9 mouse cellular contexts compared by ENCODE assay signal in genomic region chr15:82274593-82274926, GRCm38 (mm10). TPM values are rescaled to one million over a fixed set of nuclear protein-coding genes. Genes with fewer than 3 reads are reported as not detected.
DNase-seq lines count a peak whose midpoint lies in the region; ATAC-seq and TF ChIP-seq lines count a peak whose summit lies in the region.
"Had no signal": no experiment of that assay in that cellular context is flagged by ENCODE, and none has a peak within 500 bp of the region (broad histone marks: within the 10 kb centered on the region; RNA-seq: fewer than 3 reads in every experiment).

Gene Sept3, plus strand, starts transcription at chr15:82274893.

- H3K9me3 ChIP-seq in heart, postnatal 0 days (replicated peaks; ENCODE audit: control insufficient read depth, low read length): no peaks in the 10 kb centered on the region
- H3K9me3 ChIP-seq in embryonic facial prominence, embryonic 10.5 days: no peaks in the 10 kb centered on the region
- no peaks in the 10 kb centered on the region for H3K9me3 ChIP-seq in intestine, embryonic 15.5 days
- H3K9me3 ChIP-seq in midbrain, embryonic 12.5 days: no peaks in the 10 kb centered on the region

- peaks cover 10% of the 10 kb centered on the region for H3K4me1 ChIP-seq in heart, postnatal 0 days (ENCODE audit: control insufficient read depth, insufficient read depth)
- peaks cover 33% of the 10 kb centered on the region for H3K4me1 ChIP-seq in embryonic facial prominence, embryonic 10.5 days
- H3K4me1 ChIP-seq in intestine, embryonic 15.5 days (replicated peaks): peaks cover 10% of the 10 kb centered on the region; the same call in 1 of the 2 replicates
- peaks cover 45% of the 10 kb centered on the region for H3K4me1 ChIP-seq in midbrain, embryonic 12.5 days

- peaks cover 46% of the 10 kb centered on the region for H3K27me3 ChIP-seq in heart, postnatal 0 days (ENCODE audit: control insufficient read depth, insufficient read depth, low read length)
- H3K27me3 ChIP-seq in embryonic facial prominence, embryonic 10.5 days (replicated peaks; ENCODE audit: low read depth, poor library complexity, severe bottlenecking): peaks cover 52% of the 10 kb centered on the region
- peaks cover 55% of the 10 kb centered on the region for H3K27me3 ChIP-seq in intestine, embryonic 15.5 days (replicated peaks)
- H3K27me3 ChIP-seq in midbrain, embryonic 12.5 days: peaks cover 33% of the 10 kb centered on the region

- 22% methylated on average over 6 of the region's 6 CpGs for WGBS in heart, postnatal 0 days
- WGBS in embryonic facial prominence, embryonic 10.5 days: 31% methylated on average over 6 of the region's 6 CpGs
- WGBS in intestine, embryonic 15.5 days: 30% methylated on average over 6 of the region's 6 CpGs
- 29% methylated on average over 6 of the region's 6 CpGs for WGBS in midbrain, embryonic 12.5 days

- TF ChIP-seq EP300 in heart, postnatal 0 days (IDR thresholded peaks at IDR 0.05; ENCODE audit: low read depth): no peak

- ATAC-seq in heart, postnatal 0 days (ENCODE audit: insufficient read depth, low read depth): no peak
- no peak for ATAC-seq in intestine, embryonic 15.5 days
- ATAC-seq in midbrain, embryonic 12.5 days (ENCODE audit: low FRiP score, low read depth): no peak

- H3K27ac ChIP-seq in heart, postnatal 0 days (ENCODE audit: low read depth): no peak within 1 kb of the TSS
- peak within 1 kb of the TSS; percentile 89 for H3K27ac ChIP-seq in embryonic facial prominence, embryonic 10.5 days (replicated peaks)
- H3K27ac ChIP-seq in intestine, embryonic 15.5 days: 0 out of 2 replicates have a peak within 1 kb of the TSS, but pooled peaks have one; percentile 3
- H3K27ac ChIP-seq in midbrain, embryonic 12.5 days (replicated peaks): peak within 1 kb of the TSS; percentile 97

- H3K9ac ChIP-seq in heart, postnatal 0 days (replicated peaks; ENCODE audit: low read depth, low read length): no peak within 1 kb of the TSS; the same call in 1 of the 2 replicates
- peak within 1 kb of the TSS; percentile 43 for H3K9ac ChIP-seq in intestine, embryonic 15.5 days
- peak within 1 kb of the TSS; percentile 88 for H3K9ac ChIP-seq in midbrain, embryonic 12.5 days (replicated peaks)

- no peak for TF ChIP-seq CTCF in heart, postnatal 0 days (IDR thresholded peaks at IDR 0.05; ENCODE audit: low read depth)

- H3K36me3 ChIP-seq in heart, postnatal 0 days (replicated peaks; ENCODE audit: control insufficient read depth, insufficient read depth, low read length): no peaks in the 10 kb centered on the region
- peaks cover 26% of the 10 kb centered on the region for H3K36me3 ChIP-seq in embryonic facial prominence, embryonic 10.5 days (replicated peaks)
- H3K36me3 ChIP-seq in intestine, embryonic 15.5 days: no peaks in the 10 kb centered on the region
- peaks cover 11% of the 10 kb centered on the region for H3K36me3 ChIP-seq in midbrain, embryonic 12.5 days

- H3K4me3 ChIP-seq in heart, postnatal 0 days (ENCODE audit: low read depth, low read length): peak within 1 kb of the TSS; percentile 47
- peak within 1 kb of the TSS; percentile 83 for H3K4me3 ChIP-seq in embryonic facial prominence, embryonic 10.5 days
- H3K4me3 ChIP-seq in intestine, embryonic 15.5 days (replicated peaks): peak within 1 kb of the TSS; percentile 53
- peak within 1 kb of the TSS; percentile 71 for H3K4me3 ChIP-seq in midbrain, embryonic 12.5 days

- no peak for DNase-seq in heart, postnatal 0 days (ENCODE audit: low spot score)
- DNase-seq in heart, postnatal 10 days: no peak
- DNase-seq in embryonic facial prominence, embryonic 10.5 days (ENCODE audit: low spot score): no peak
- DNase-seq in right cerebral cortex, postnatal 25 days: no peak
- no peak for DNase-seq in urinary bladder, postnatal 14 days (ENCODE audit: low spot score)
- no peak for DNase-seq in gastrocnemius, postnatal 36 days
- DNase-seq: gastrocnemius, postnatal 14 days had no signal

- intact Hi-C loops in heart, postnatal 10 days (cut with DNase I): loop anchor here (5.0 kb wide), 1 partner anchor 78 kb away; the partner anchor contains the start of gene Ndufa6
- intact Hi-C loops in gastrocnemius, postnatal 36 days (cut with DNase I): no loop called here

- peak within 1 kb of the TSS; percentile 85 for H3K4me2 ChIP-seq in heart, postnatal 0 days (ENCODE audit: low read depth, low read length)
- peak within 1 kb of the TSS; percentile 97 for H3K4me2 ChIP-seq in intestine, embryonic 15.5 days (replicated peaks)
- H3K4me2 ChIP-seq in midbrain, embryonic 12.5 days (replicated peaks): peak within 1 kb of the TSS; percentile 91

RNA-seq across cellular contexts. Expression of gene Sept3, which starts in this region (rescaled TPM):
- 1.4 and 4.4 TPM in 2 replicates for total RNA-seq in heart, postnatal 0 days (2014; rRNA removed; ENCODE audit: low replicate concordance)
- polyA plus RNA-seq in heart, postnatal 0 days (2015; fragmentation: Nextera tagmentation; extraction: Ambion mirVana): 1.4 and 1.5 TPM in 2 replicates
- total RNA-seq in heart, postnatal 10 days (2021): 1 to 10 TPM in 1 of 2 experiments, under 1 TPM in 1; 0.57 to 1.4 TPM
- 49.4 and 55.6 TPM in 2 replicates for polyA plus RNA-seq in embryonic facial prominence, embryonic 10.5 days (2016; fragmentation: Nextera tagmentation; extraction: Ambion mirVana)
- polyA plus RNA-seq in intestine, embryonic 15.5 days (2015; fragmentation: Nextera tagmentation; extraction: Ambion mirVana): 8.6 and 10.2 TPM in 2 replicates
- 237 and 291 TPM in 2 replicates for polyA plus RNA-seq in midbrain, embryonic 12.5 days (2016; fragmentation: Nextera tagmentation; extraction: Ambion mirVana)
- total RNA-seq in gastrocnemius, postnatal 36 days (2021): under 1 TPM; 0.31 to 0.91 TPM
